Mouse (Mus musculus): ENCODE measurements around the gene Lcor.

The Lcor gene

GRCm38 (mm10) chr19:41482190-41482908 lies at the start of gene Lcor:
Lcor (plus strand) TSS chr19:41482637.
- CTCF ChIA-PET = no interaction called here

- CTCF ChIA-PET = no interaction called here
Measured at GRCm38 (mm10) chr19:41435366-41435765, 47.1 kb upstream of the Lcor start.

- CTCF ChIA-PET = interaction anchor here (0.6 kb wide), 1 partner anchor 47 kb away, joined by 4 read pairs; no protein-coding TSS in a partner anchor
Measured at GRCm38 (mm10) chr19:41436461-41436860, 46.0 kb upstream of the Lcor start.

GRCm38 (mm10) chr19:41438953-41439352 lies 43.5 kb upstream of the Lcor start:
- CTCF ChIA-PET = no interaction called here

- CTCF ChIA-PET = interaction anchor here (1.3 kb wide), 1 partner anchor 124 kb away, joined by 3 read pairs; no protein-coding TSS in a partner anchor
Measured at GRCm38 (mm10) chr19:41441446-41441845, 41.0 kb upstream of the Lcor start.

GRCm38 (mm10) chr19:41441911-41442607 lies 40.4 kb upstream of the Lcor start:
- CTCF ChIA-PET = interaction anchor here (0.6 to 1.3 kb wide), 3 partner anchors 23 to 124 kb away, joined by 3 to 6 read pairs (median 3); no protein-coding TSS in a partner anchor

GRCm38 (mm10) chr19:41442608-41442969 lies 39.8 kb upstream of the Lcor start:
- CTCF ChIA-PET = interaction anchor here (0.8 to 1.3 kb wide), 3 partner anchors 24 to 125 kb away, joined by 3 read pairs; no protein-coding TSS in a partner anchor

GRCm38 (mm10) chr19:41444491-41444890 lies 37.9 kb upstream of the Lcor start:
- CTCF ChIA-PET = no interaction called here

GRCm38 (mm10) chr19:41445013-41445610 lies 37.3 kb upstream of the Lcor start:
- CTCF ChIA-PET = no interaction called here

- CTCF ChIA-PET = no interaction called here
Measured at GRCm38 (mm10) chr19:41445723-41446122, 36.7 kb upstream of the Lcor start.

GRCm38 (mm10) chr19:41447166-41447565 lies 35.3 kb upstream of the Lcor start:
- CTCF ChIA-PET = interaction anchor here (0.6 kb wide), 1 partner anchor 46 kb away, joined by 4 read pairs; no protein-coding TSS in a partner anchor

GRCm38 (mm10) chr19:41447760-41448159 lies 34.7 kb upstream of the Lcor start:
- CTCF ChIA-PET = interaction anchor here (0.6 kb wide), 1 partner anchor 46 kb away, joined by 4 read pairs; no protein-coding TSS in a partner anchor

GRCm38 (mm10) chr19:41449415-41450075 lies 32.9 kb upstream of the Lcor start:
- CTCF ChIA-PET = no interaction called here

GRCm38 (mm10) chr19:41452166-41452565 lies 30.3 kb upstream of the Lcor start:
- CTCF ChIA-PET = no interaction called here

- CTCF ChIA-PET = no interaction called here
Measured at GRCm38 (mm10) chr19:41454601-41455000, 27.8 kb upstream of the Lcor start.

GRCm38 (mm10) chr19:41455091-41455626 lies 27.3 kb upstream of the Lcor start:
- CTCF ChIA-PET = no interaction called here

GRCm38 (mm10) chr19:41457181-41457580 lies 25.3 kb upstream of the Lcor start:
- CTCF ChIA-PET = interaction anchor here (0.5 kb wide), 1 partner anchor 146 kb away, joined by 8 read pairs; no protein-coding TSS in a partner anchor

- CTCF ChIA-PET = no interaction called here
Measured at GRCm38 (mm10) chr19:41462166-41462735, 20.2 kb upstream of the Lcor start.

GRCm38 (mm10) chr19:41463841-41464240 lies 18.6 kb upstream of the Lcor start:
- CTCF ChIA-PET = no interaction called here

GRCm38 (mm10) chr19:41466475-41466874 lies 16.0 kb upstream of the Lcor start:
- CTCF ChIA-PET = no interaction called here

- CTCF ChIA-PET = no interaction called here
Measured at GRCm38 (mm10) chr19:41473566-41474135, 8.8 kb upstream of the Lcor start.
